Mouse (Mus musculus): Measurements from ENCODE around the gene Saa2.

DNA sequence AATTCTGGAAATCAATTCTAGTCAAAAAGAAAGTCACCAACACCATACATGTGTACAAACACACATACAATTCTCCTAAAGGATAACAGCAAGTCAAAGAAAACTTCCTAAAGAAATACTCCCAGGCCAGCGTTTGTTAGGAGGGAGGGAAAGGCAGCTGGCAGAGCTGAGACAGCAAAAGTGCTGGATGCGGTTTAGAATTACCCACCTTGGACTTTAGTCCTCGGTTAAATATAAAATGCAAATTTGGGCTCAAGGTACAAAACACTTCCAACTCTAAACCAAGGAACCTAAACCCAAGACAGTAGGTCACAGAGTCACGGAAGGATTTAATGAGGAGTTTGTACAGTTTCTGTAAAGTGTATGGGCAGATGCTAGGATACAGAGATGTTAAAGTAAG is 42.3 kb downstream of the Saa2 start:
- TF ChIP-seq CTCF (IDR thresholded peaks at IDR 0.05; ENCODE audit: low read depth) (no peak), EP300 (IDR thresholded peaks at IDR 0.05; ENCODE audit: low read depth) (no peak)

Data from heart, postnatal 0 days (tissue).